Mouse (Mus musculus): Measurements from ENCODE around the gene Synpo2.

GRCm38 (mm10) chr3:123081665-123082064 lies 154.3 kb downstream of the Synpo2 start:
- TF ChIP-seq CTCF (IDR thresholded peaks at IDR 0.05; ENCODE audit: low read depth) = no peak
- no peak for TF ChIP-seq EP300 (IDR thresholded peaks at IDR 0.05; ENCODE audit: low read depth)

Data from heart, postnatal 0 days (tissue).